Mouse (Mus musculus) liver, embryonic 15.5 days (tissue): ENCODE results near the gene Olfr1089. TPM values are rescaled to one million over a fixed set of nuclear protein-coding genes. Genes with fewer than 3 reads are reported as not detected.

Experiments
- ATAC-seq: fragments of 200-750 bp; cut with Nextera tagmentation; 2 replicates; pipeline ENCODE4 v1.8.0; 2017; ENCODE audit warnings: moderate number of reproducible peaks, mild to moderate bottlenecking, moderate library complexity; ENCODE audit not compliant: insufficient read depth
- H3K27ac ChIP-seq: fragments of 300-500 bp; sonication (generic); replicated peaks from 2 replicates; pipeline ENCODE4 v1.5.1; 2015; ENCODE audit warnings: mild to moderate bottlenecking, inconsistent platforms
- H3K27me3 ChIP-seq: fragments of 300-500 bp; sonication (generic); 2 replicates; pipeline ENCODE4 v1.6.1; 2015; ENCODE audit warnings: mild to moderate bottlenecking, inconsistent platforms
- H3K36me3 ChIP-seq: fragments of 300-500 bp; sonication (generic); replicated peaks from 2 replicates; pipeline ENCODE4 v1.6.1; 2015; ENCODE audit warnings: moderate library complexity, mild to moderate bottlenecking, inconsistent platforms
- H3K4me1 ChIP-seq: fragments of 300-500 bp; sonication (generic); replicated peaks from 2 replicates; pipeline ENCODE4 v1.6.1; 2015; ENCODE audit warnings: inconsistent platforms
- H3K4me2 ChIP-seq: fragments of 300-500 bp; sonication (generic); 2 replicates; pipeline ENCODE4 v1.6.1; 2015; ENCODE audit warnings: moderate library complexity, mild to moderate bottlenecking, inconsistent platforms
- H3K4me3 ChIP-seq: fragments of 300-500 bp; sonication (generic); replicated peaks from 2 replicates; pipeline ENCODE4 v1.5.1; 2015; ENCODE audit warnings: mild to moderate bottlenecking, inconsistent platforms
- H3K9ac ChIP-seq: fragments of 300-500 bp; sonication (generic); 2 replicates; pipeline ENCODE4 v1.6.1; 2015; ENCODE audit warnings: moderate library complexity, mild to moderate bottlenecking, inconsistent platforms
- H3K9me3 ChIP-seq: fragments of 300-500 bp; sonication (generic); replicated peaks from 2 replicates; pipeline ENCODE4 v1.6.1; 2016; ENCODE audit warnings: inconsistent platforms
- WGBS: fragments of 180-500 bp; shearing (Covaris S2); methylation state at CpG from one replicate; pipeline ENCODE4 v1.1.7; 2015; ENCODE audit warnings: mixed read lengths; ENCODE audit not compliant: insufficient replicate concordance; 5-methylcytosine and 5-hydroxymethylcytosine counted together
- polyA plus RNA-seq: library from polyadenylated mRNA; unstranded; fragments of >200 nt; fragmentation: Nextera tagmentation; extraction: Ambion mirVana; gene quantifications from 2 replicates; pipeline ENCODE4 v1.2.1, GENCODE M21; 2015

Olfr1089 gene
- polyA plus RNA-seq, result not detected in 2 replicates

DNA sequence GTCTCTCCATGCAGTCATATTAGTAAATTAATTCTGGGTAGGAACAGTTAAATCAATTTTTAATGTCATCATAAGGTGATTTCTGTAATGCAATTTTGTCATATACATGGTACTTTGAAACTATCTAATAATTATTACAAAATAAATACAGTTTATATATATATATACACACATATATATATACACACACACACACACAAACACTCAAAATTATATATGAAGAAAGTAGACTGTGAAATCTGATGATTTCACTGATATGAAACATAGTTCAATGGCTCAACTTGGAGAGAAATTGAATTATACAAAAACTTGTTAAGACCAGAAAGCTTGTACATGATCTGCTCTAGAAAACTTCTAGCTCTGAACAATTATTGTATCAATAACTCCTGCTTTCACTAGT is at the start of gene Olfr1089:
Olfr1089 (minus strand) TSS at position 101 of the 400 bp plus-strand sequence.
- Histone ChIP-seq H3K27me3 (no peaks in the 10 kb centered on the region), H3K4me2 (no peak within 1 kb of the TSS)
- no peak for ATAC-seq

DNA sequence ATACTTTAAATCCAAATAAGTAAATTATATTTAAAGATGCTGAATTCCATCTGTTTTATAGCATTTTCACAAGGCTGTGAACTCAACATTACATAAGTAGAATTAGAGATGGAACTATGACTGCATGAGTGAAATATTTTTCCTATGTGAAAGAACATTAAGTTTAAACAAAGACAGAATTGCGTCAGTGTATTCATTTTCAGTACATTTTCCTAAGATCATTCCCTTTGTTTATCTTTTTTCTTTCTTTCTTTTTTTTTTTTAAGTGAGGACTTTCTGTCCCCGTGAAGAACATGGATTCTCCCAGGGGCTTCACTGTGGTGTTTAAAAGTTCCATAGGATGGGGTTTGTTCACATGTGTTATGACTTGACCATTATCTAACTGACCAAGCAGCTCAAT is 48.7 kb upstream of the Olfr1089 start, which contains the start of gene Olfr1093:
Olfr1093 (plus strand) TSS at position 301 of the 400 bp plus-strand sequence.
- Histone ChIP-seq H3K4me3 (no peak within 1 kb of the TSS), H3K9me3 (no peaks in the 10 kb centered on the region), H3K4me2 (no peak within 1 kb of the TSS), H3K36me3 (no peaks in the 10 kb centered on the region), H3K4me1 (no peaks in the 10 kb centered on the region), H3K9ac (no peak within 1 kb of the TSS), H3K27me3 (no peaks in the 10 kb centered on the region), H3K27ac (no peak within 1 kb of the TSS)
- WGBS, result 44% methylated on average over 2 of the region's 2 CpGs
- ATAC-seq, result no peak

More for the DNA sequence above, at the start of gene Olfr1089:
- no peaks in the 10 kb centered on the region for H3K9me3 ChIP-seq
- H3K27ac ChIP-seq, result no peak within 1 kb of the TSS
- no peaks in the 10 kb centered on the region for H3K4me1 ChIP-seq
- no peak within 1 kb of the TSS for H3K4me3 ChIP-seq
- no peaks in the 10 kb centered on the region for H3K36me3 ChIP-seq
- no peak within 1 kb of the TSS for H3K9ac ChIP-seq

DNA sequence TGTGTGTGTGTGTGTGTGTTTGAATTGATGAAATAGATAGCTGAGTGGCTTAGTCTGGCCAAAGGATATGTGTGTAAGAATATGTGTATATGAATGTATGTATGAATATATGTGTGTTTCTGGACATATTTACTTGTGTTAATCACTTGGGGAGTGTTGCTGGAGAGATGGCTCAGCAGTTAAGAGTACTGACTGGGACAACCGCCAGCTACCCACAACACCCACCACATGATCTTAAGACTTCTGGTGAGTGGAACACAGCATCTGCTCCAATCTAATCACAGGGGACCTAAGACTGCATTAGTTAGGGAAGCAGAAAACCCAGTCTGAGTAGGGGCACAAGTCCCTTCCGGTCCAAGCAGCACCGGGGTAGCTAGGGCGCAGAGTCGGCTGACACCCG is 27.5 kb upstream of the Olfr1089 start:
- 76% methylated on average over 6 of the region's 6 CpGs for WGBS
- Histone ChIP-seq H3K4me3 (no peak overlapping the region), H3K27me3 (no peaks in the 10 kb centered on the region), H3K9me3 (no peaks in the 10 kb centered on the region), H3K4me2 (no peak overlapping the region), H3K9ac (no peak overlapping the region), H3K4me1 (no peaks in the 10 kb centered on the region), H3K27ac (no peak overlapping the region), H3K36me3 (no peaks in the 10 kb centered on the region)
- ATAC-seq, result no peak

DNA sequence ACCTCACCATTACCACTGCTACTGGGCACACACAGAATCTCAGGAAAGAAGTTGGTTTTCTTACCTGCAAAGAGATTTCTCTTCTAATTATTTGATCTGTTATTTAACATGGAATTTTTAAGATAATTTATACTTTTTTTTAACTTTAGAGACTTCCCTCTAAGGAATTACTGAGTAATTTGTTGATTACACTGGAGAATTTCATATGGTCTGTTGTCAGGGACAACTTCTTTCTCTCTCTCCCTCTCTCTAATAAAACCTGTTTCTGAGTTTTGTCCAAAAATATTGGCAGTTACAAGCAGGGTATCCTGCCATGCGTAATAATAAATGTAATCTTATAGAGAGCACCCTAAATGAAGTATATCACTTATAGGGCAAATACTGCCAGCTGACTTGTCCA is 25.4 kb upstream of the Olfr1089 start, which contains the start of gene Olfr1090:
Olfr1090 (minus strand) TSS at position 101 of the 400 bp plus-strand sequence.
- Histone ChIP-seq H3K9me3 (no peaks in the 10 kb centered on the region), H3K27me3 (no peaks in the 10 kb centered on the region), H3K4me1 (no peaks in the 10 kb centered on the region), H3K36me3 (no peaks in the 10 kb centered on the region), H3K4me3 (no peak within 1 kb of the TSS), H3K4me2 (no peak within 1 kb of the TSS), H3K9ac (no peak within 1 kb of the TSS), H3K27ac (no peak within 1 kb of the TSS)
- 70% methylated on average over 1 of the region's 1 CpGs for WGBS
- ATAC-seq, result no peak

DNA sequence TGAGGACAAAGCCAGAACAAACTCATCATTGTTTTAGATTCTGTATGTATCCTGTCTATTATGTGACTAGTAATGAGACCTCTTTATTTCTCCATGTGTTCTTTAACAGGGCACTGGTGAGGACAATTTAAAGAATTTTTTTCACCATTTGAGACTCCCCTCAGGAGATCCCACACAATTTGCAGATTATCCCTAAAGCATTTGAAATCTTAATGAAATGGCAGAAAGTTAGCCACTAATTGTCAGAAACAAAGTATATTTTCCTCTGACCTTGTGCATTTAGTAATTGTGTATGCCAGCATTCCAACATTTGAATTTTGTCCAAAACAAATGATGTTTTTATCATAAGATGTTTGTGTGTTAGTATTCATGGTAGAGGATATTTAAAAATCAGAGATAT is 35.2 kb downstream of the Olfr1089 start, which contains the start of gene Olfr1087:
Olfr1087 (minus strand) TSS at position 101 of the 400 bp plus-strand sequence.
- no peak for ATAC-seq

More for the DNA sequence above, 35.2 kb downstream of the Olfr1089 start, which contains the start of gene Olfr1087:
- no peaks in the 10 kb centered on the region for H3K9me3 ChIP-seq
- H3K4me2 ChIP-seq, result no peak within 1 kb of the TSS
- H3K36me3 ChIP-seq, result no peaks in the 10 kb centered on the region
- no peak within 1 kb of the TSS for H3K4me3 ChIP-seq
- no peaks in the 10 kb centered on the region for H3K4me1 ChIP-seq
- H3K9ac ChIP-seq, result no peak within 1 kb of the TSS
- no peaks in the 10 kb centered on the region for H3K27me3 ChIP-seq
- no peak within 1 kb of the TSS for H3K27ac ChIP-seq

Other genes with a start within 250 kb of the Olfr1089 start
- gene Olfr228, start 246.3 kb downstream of the Olfr1089 start, polyA plus RNA-seq, result not detected in 2 replicates
- not detected in 2 replicates for gene Olfr1076, start 225.2 kb downstream of the Olfr1089 start, polyA plus RNA-seq
- not detected in 2 replicates for gene Olfr1079, start 191.2 kb downstream of the Olfr1089 start, polyA plus RNA-seq
- not detected in 2 replicates for gene Olfr1080, start 175.5 kb downstream of the Olfr1089 start, polyA plus RNA-seq
- not detected in 2 replicates for gene Olfr1082, start 134.7 kb downstream of the Olfr1089 start, polyA plus RNA-seq
- gene Olfr1084, start 94.0 kb downstream of the Olfr1089 start, polyA plus RNA-seq, result not detected in 2 replicates
- gene Olfr1085, start 71.7 kb downstream of the Olfr1089 start, polyA plus RNA-seq, result not detected in 2 replicates
- not detected in 2 replicates for gene Olfr1086, start 53.6 kb downstream of the Olfr1089 start, polyA plus RNA-seq
- gene Olfr1087, start 35.3 kb downstream of the Olfr1089 start, polyA plus RNA-seq, result not detected in 2 replicates
- gene Olfr1090, start 25.3 kb upstream of the Olfr1089 start, polyA plus RNA-seq, result not detected in 2 replicates
- not detected in 2 replicates for gene Olfr1093, start 48.8 kb upstream of the Olfr1089 start, polyA plus RNA-seq
- not detected in 2 replicates for gene Olfr141, start 76.3 kb upstream of the Olfr1089 start, polyA plus RNA-seq
- not detected in 2 replicates for gene Olfr1094, start 91.0 kb upstream of the Olfr1089 start, polyA plus RNA-seq
- gene Olfr1095, start 118.0 kb upstream of the Olfr1089 start, polyA plus RNA-seq, result not detected in 2 replicates
- gene Gm13723, start 141.1 kb upstream of the Olfr1089 start, polyA plus RNA-seq, result not detected in 2 replicates
- gene Olfr1097, start 158.5 kb upstream of the Olfr1089 start, polyA plus RNA-seq, result not detected in 2 replicates
- not detected in 2 replicates for gene Olfr1098, start 190.8 kb upstream of the Olfr1089 start, polyA plus RNA-seq
- gene Olfr1099, start 227.0 kb upstream of the Olfr1089 start, polyA plus RNA-seq, result not detected in 2 replicates
- not detected in 2 replicates for gene Olfr1100, start 246.3 kb upstream of the Olfr1089 start, polyA plus RNA-seq